Mouse (Mus musculus): ENCODE results near the gene Hira. TPM values are rescaled to one million over a fixed set of nuclear protein-coding genes. Genes with fewer than 3 reads are reported as not detected.

Hira gene
- polyA plus RNA-seq, 1 experiment from 2014 or later, result 18.5 TPM

GRCm38 (mm10) chr16:18895249-18895648 is 18.4 kb downstream of the Hira start:
- no peak overlapping the region for H3K4me3 ChIP-seq (ENCODE audit: low read depth, low read length)
- H3K4me2 ChIP-seq (ENCODE audit: low read length), result no peak overlapping the region
- H3K27me3 ChIP-seq (ENCODE audit: control insufficient read depth, insufficient read depth, low read depth, low read length), result no peaks in the 10 kb centered on the region
- peaks cover 23% of the 10 kb centered on the region for H3K36me3 ChIP-seq (ENCODE audit: control insufficient read depth, insufficient read depth, low read length)
- 96% methylated on average over 3 of the region's 3 CpGs for WGBS
- no peak for ATAC-seq
- no peak overlapping the region for H3K9ac ChIP-seq (ENCODE audit: low read depth, low read length)
- H3K9me3 ChIP-seq (replicated peaks; ENCODE audit: control insufficient read depth, low read length, poor library complexity, severe bottlenecking), result no peaks in the 10 kb centered on the region
- H3K4me1 ChIP-seq (ENCODE audit: control insufficient read depth, insufficient read depth, low read length), result no peaks in the 10 kb centered on the region
- H3K27ac ChIP-seq (ENCODE audit: low read length), result no peak overlapping the region

GRCm38 (mm10) chr16:18896429-18896828 is 19.6 kb downstream of the Hira start:
- Histone ChIP-seq H3K27me3 (ENCODE audit: control insufficient read depth, insufficient read depth, low read depth, low read length) (no peaks in the 10 kb centered on the region), H3K4me3 (ENCODE audit: low read depth, low read length) (no peak overlapping the region), H3K9me3 (replicated peaks; ENCODE audit: control insufficient read depth, low read length, poor library complexity, severe bottlenecking) (no peaks in the 10 kb centered on the region), H3K4me2 (ENCODE audit: low read length) (no peak overlapping the region), H3K27ac (ENCODE audit: low read length) (no peak overlapping the region), H3K4me1 (ENCODE audit: control insufficient read depth, insufficient read depth, low read length) (no peaks in the 10 kb centered on the region), H3K36me3 (ENCODE audit: control insufficient read depth, insufficient read depth, low read length) (peaks cover 27% of the 10 kb centered on the region), H3K9ac (ENCODE audit: low read depth, low read length) (no peak overlapping the region)
- WGBS, result 90% methylated on average over 10 of the region's 10 CpGs
- ATAC-seq, result no peak

GRCm38 (mm10) chr16:18905648-18906047 is 28.8 kb downstream of the Hira start:
- Histone ChIP-seq H3K9ac (ENCODE audit: low read depth, low read length) (no peak overlapping the region), H3K36me3 (ENCODE audit: control insufficient read depth, insufficient read depth, low read length) (peaks cover 27% of the 10 kb centered on the region; the same call in 1 of the 2 replicates)
- 92% methylated on average over 1 of the region's 1 CpGs for WGBS

DNA sequence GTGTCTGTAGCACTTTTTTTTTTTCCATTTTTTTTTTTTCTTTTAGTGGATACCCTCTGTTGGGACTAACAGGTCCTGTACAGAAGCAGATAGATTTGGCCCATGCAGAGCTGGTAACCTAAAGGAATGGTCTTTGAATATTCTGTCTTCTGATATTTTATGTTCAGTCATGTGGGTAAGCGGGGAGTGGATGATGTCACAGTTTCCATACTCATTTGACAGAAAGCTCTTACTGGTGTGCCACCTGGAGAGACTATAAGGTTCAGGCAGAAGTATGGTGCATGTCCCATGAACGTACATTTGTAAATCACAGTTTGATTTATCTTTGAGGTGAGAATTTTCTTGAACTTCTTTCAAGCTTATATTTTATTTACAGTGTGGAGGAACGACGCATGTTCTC is 39.2 kb downstream of the Hira start:
- H3K4me3 ChIP-seq (ENCODE audit: low read depth, low read length), result no peak overlapping the region
- peaks cover 35% of the 10 kb centered on the region for H3K36me3 ChIP-seq (ENCODE audit: control insufficient read depth, insufficient read depth, low read length)
- no peak overlapping the region for H3K27ac ChIP-seq (ENCODE audit: low read length)
- no peaks in the 10 kb centered on the region for H3K4me1 ChIP-seq (ENCODE audit: control insufficient read depth, insufficient read depth, low read length)
- no peak overlapping the region for H3K9ac ChIP-seq (ENCODE audit: low read depth, low read length)
- no peaks in the 10 kb centered on the region for H3K9me3 ChIP-seq (replicated peaks; ENCODE audit: control insufficient read depth, low read length, poor library complexity, severe bottlenecking)
- H3K27me3 ChIP-seq (ENCODE audit: control insufficient read depth, insufficient read depth, low read depth, low read length), result no peaks in the 10 kb centered on the region
- no peak for ATAC-seq
- no peak overlapping the region for H3K4me2 ChIP-seq (ENCODE audit: low read length)
- WGBS, result 96% methylated on average over 4 of the region's 4 CpGs

More at GRCm38 (mm10) chr16:18905648-18906047, 28.8 kb downstream of the Hira start:
- ATAC-seq, result no peak
- no peak overlapping the region for H3K4me3 ChIP-seq (ENCODE audit: low read depth, low read length)
- H3K27me3 ChIP-seq (ENCODE audit: control insufficient read depth, insufficient read depth, low read depth, low read length), result no peaks in the 10 kb centered on the region
- H3K4me2 ChIP-seq (ENCODE audit: low read length), result no peak overlapping the region
- no peak overlapping the region for H3K27ac ChIP-seq (ENCODE audit: low read length)
- H3K9me3 ChIP-seq (replicated peaks; ENCODE audit: control insufficient read depth, low read length, poor library complexity, severe bottlenecking), result no peaks in the 10 kb centered on the region
- no peaks in the 10 kb centered on the region for H3K4me1 ChIP-seq (ENCODE audit: control insufficient read depth, insufficient read depth, low read length)

DNA sequence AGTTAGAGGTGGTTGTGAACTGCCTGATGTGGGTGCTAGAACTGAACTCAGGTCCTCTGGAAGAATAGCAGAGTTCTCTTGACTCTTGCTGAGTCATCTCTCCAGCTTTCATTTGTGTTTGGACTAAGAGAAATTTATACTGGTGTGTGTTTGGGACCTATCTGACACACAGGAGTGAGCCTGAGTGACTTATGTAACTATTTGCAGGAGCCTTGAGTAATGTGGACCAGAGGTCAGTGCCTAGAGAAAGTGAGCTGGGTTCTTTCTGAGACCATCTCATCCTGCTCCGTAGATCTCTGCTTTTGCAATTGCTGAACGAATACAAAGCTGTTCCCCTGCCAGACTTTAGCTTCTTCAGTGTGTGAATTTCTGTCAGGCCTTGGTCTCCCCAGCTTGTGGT is 44.9 kb downstream of the Hira start:
- WGBS, result 95% methylated on average over 2 of the region's 2 CpGs
- Histone ChIP-seq H3K4me1 (ENCODE audit: control insufficient read depth, insufficient read depth, low read length) (no peaks in the 10 kb centered on the region), H3K9ac (ENCODE audit: low read depth, low read length) (no peak overlapping the region)

GRCm38 (mm10) chr16:18927963-18928362 is 51.1 kb downstream of the Hira start:
- Histone ChIP-seq H3K27ac (ENCODE audit: low read length) (no peak overlapping the region), H3K9me3 (replicated peaks; ENCODE audit: control insufficient read depth, low read length, poor library complexity, severe bottlenecking) (no peaks in the 10 kb centered on the region), H3K4me3 (ENCODE audit: low read depth, low read length) (no peak overlapping the region), H3K36me3 (ENCODE audit: control insufficient read depth, insufficient read depth, low read length) (peaks cover 34% of the 10 kb centered on the region), H3K27me3 (ENCODE audit: control insufficient read depth, insufficient read depth, low read depth, low read length) (no peaks in the 10 kb centered on the region), H3K4me2 (ENCODE audit: low read length) (no peak overlapping the region), H3K4me1 (ENCODE audit: control insufficient read depth, insufficient read depth, low read length) (no peaks in the 10 kb centered on the region), H3K9ac (ENCODE audit: low read depth, low read length) (no peak overlapping the region)
- no peak for ATAC-seq
- WGBS, result 97% methylated on average over 1 of the region's 1 CpGs

More for the DNA sequence above, 44.9 kb downstream of the Hira start:
- Histone ChIP-seq H3K4me3 (ENCODE audit: low read depth, low read length) (no peak overlapping the region), H3K9me3 (replicated peaks; ENCODE audit: control insufficient read depth, low read length, poor library complexity, severe bottlenecking) (no peaks in the 10 kb centered on the region), H3K36me3 (ENCODE audit: control insufficient read depth, insufficient read depth, low read length) (peaks cover 45% of the 10 kb centered on the region), H3K4me2 (ENCODE audit: low read length) (no peak overlapping the region), H3K27ac (ENCODE audit: low read length) (no peak overlapping the region), H3K27me3 (ENCODE audit: control insufficient read depth, insufficient read depth, low read depth, low read length) (no peaks in the 10 kb centered on the region)
- ATAC-seq, result no peak

GRCm38 (mm10) chr16:18938321-18939082 is 61.7 kb downstream of the Hira start:
- Histone ChIP-seq H3K27me3 (ENCODE audit: control insufficient read depth, insufficient read depth, low read depth, low read length) (no peaks in the 10 kb centered on the region), H3K4me3 (ENCODE audit: low read depth, low read length) (no peak overlapping the region), H3K9ac (ENCODE audit: low read depth, low read length) (no peak overlapping the region), H3K4me1 (ENCODE audit: control insufficient read depth, insufficient read depth, low read length) (no peaks in the 10 kb centered on the region), H3K36me3 (ENCODE audit: control insufficient read depth, insufficient read depth, low read length) (peaks cover 37% of the 10 kb centered on the region), H3K27ac (ENCODE audit: low read length) (no peak overlapping the region), H3K4me2 (ENCODE audit: low read length) (no peak overlapping the region), H3K9me3 (replicated peaks; ENCODE audit: control insufficient read depth, low read length, poor library complexity, severe bottlenecking) (no peaks in the 10 kb centered on the region)
- 93% methylated on average over 5 of the region's 5 CpGs for WGBS
- ATAC-seq, result no peak

- Histone ChIP-seq H3K4me1 (ENCODE audit: control insufficient read depth, insufficient read depth, low read length) (no peaks in the 10 kb centered on the region), H3K27ac (ENCODE audit: low read length) (no peak overlapping the region), H3K27me3 (ENCODE audit: control insufficient read depth, insufficient read depth, low read depth, low read length) (no peaks in the 10 kb centered on the region), H3K36me3 (ENCODE audit: control insufficient read depth, insufficient read depth, low read length) (peaks cover 50% of the 10 kb centered on the region), H3K9ac (ENCODE audit: low read depth, low read length) (no peak overlapping the region), H3K4me2 (ENCODE audit: low read length) (no peak overlapping the region), H3K4me3 (ENCODE audit: low read depth, low read length) (no peak overlapping the region), H3K9me3 (replicated peaks; ENCODE audit: control insufficient read depth, low read length, poor library complexity, severe bottlenecking) (no peaks in the 10 kb centered on the region)
- 94% methylated on average over 6 of the region's 6 CpGs for WGBS
- ATAC-seq, result no peak
Observed at GRCm38 (mm10) chr16:18943906-18944305, 67.1 kb downstream of the Hira start.

DNA sequence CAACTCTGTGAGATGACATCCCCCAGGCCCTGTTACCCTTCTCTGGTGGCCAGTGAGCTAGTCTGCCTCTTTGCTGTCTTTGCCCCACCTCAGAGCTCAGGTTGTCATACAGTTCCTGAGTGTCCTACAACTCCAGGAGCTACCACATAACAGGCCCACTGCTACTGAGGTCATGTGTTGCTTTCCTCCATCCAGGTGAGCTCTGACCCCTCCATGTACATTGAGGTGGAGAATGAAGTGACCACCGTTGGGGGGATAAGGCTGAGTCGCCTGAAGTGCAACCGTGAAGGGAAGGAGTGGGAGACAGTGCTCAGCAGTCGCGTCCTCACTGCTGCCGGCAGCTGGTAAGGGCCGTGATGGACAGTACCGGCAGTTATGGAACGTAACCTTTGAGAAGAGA is 72.1 kb downstream of the Hira start:
- Histone ChIP-seq H3K4me3 (ENCODE audit: low read depth, low read length) (no peak overlapping the region), H3K4me1 (ENCODE audit: control insufficient read depth, insufficient read depth, low read length) (no peaks in the 10 kb centered on the region), H3K36me3 (ENCODE audit: control insufficient read depth, insufficient read depth, low read length) (peaks cover 61% of the 10 kb centered on the region), H3K9ac (ENCODE audit: low read depth, low read length) (no peak overlapping the region), H3K27ac (ENCODE audit: low read length) (no peak overlapping the region), H3K27me3 (ENCODE audit: control insufficient read depth, insufficient read depth, low read depth, low read length) (no peaks in the 10 kb centered on the region), H3K9me3 (replicated peaks; ENCODE audit: control insufficient read depth, low read length, poor library complexity, severe bottlenecking) (no peaks in the 10 kb centered on the region), H3K4me2 (ENCODE audit: low read length) (no peak overlapping the region)
- ATAC-seq, result no peak
- WGBS, result 95% methylated on average over 9 of the region's 9 CpGs
